Mouse (Mus musculus): ENCODE data around the gene Rnasel. TPM values are rescaled to one million over a fixed set of nuclear protein-coding genes. Genes with fewer than 3 reads are reported as not detected.

Rnasel gene
- 5.9 and 10.9 TPM in 2 replicates for polyA plus RNA-seq (2012; rRNA removed)

- Histone ChIP-seq H3K27me3 (ENCODE audit: control insufficient read depth, insufficient read depth, low read length) (no peaks in the 10 kb centered on the region), H3K4me1 (ENCODE audit: control insufficient read depth, insufficient read depth, insufficient read length, low read length) (peaks cover 28% of the 10 kb centered on the region), H3K36me3 (ENCODE audit: control insufficient read depth, insufficient read depth, low read length) (peaks cover 3% of the 10 kb centered on the region; the same call in 1 of the 2 replicates), H3K27ac (ENCODE audit: insufficient read depth, low read depth, low read length) (peak within 1 kb of the TSS; percentile 82), H3K4me3 (ENCODE audit: low read depth, low read length) (peak within 1 kb of the TSS; percentile 61)
- WGBS, result under 1% methylated on average over 18 of the region's 18 CpGs
- TF ChIP-seq CTCF (IDR thresholded peaks at IDR 0.05; ENCODE audit: extremely low read depth, insufficient read length, insufficient replicate concordance, low read depth, low read length) (peak; percentile 65; the same call in 1 of the 2 replicates), POLR2A (IDR thresholded peaks at IDR 0.05; ENCODE audit: low read depth, low read length) (peak; percentile 58; the same call in 1 of the 2 replicates)
Observed at GRCm38 (mm10) chr1:153749211-153749801, at the start of gene Rnasel. Gene Rnasel, plus strand, starts transcription at chr1:153749426.

GRCm38 (mm10) chr1:153700448-153701063, 48.7 kb upstream of the Rnasel start:
- Histone ChIP-seq H3K27me3 (ENCODE audit: control insufficient read depth, insufficient read depth, low read length) (no peaks in the 10 kb centered on the region; the same call in 1 of the 2 replicates), H3K4me3 (ENCODE audit: low read depth, low read length) (no peak overlapping the region), H3K27ac (ENCODE audit: insufficient read depth, low read depth, low read length) (no peak overlapping the region), H3K36me3 (ENCODE audit: control insufficient read depth, insufficient read depth, low read length) (no peaks in the 10 kb centered on the region), H3K4me1 (ENCODE audit: control insufficient read depth, insufficient read depth, insufficient read length, low read length) (no peaks in the 10 kb centered on the region)
- TF ChIP-seq CTCF (IDR thresholded peaks at IDR 0.05; ENCODE audit: extremely low read depth, insufficient read length, insufficient replicate concordance, low read depth, low read length) (no peak), POLR2A (IDR thresholded peaks at IDR 0.05; ENCODE audit: low read depth, low read length) (no peak)
- WGBS, result 70% methylated on average over 11 of the region's 11 CpGs

GRCm38 (mm10) chr1:153701461-153701860, 47.8 kb upstream of the Rnasel start:
- WGBS, result 48% methylated on average over 1 of the region's 1 CpGs
- TF ChIP-seq POLR2A (IDR thresholded peaks at IDR 0.05; ENCODE audit: low read depth, low read length), result no peak
- no peak for TF ChIP-seq CTCF (IDR thresholded peaks at IDR 0.05; ENCODE audit: extremely low read depth, insufficient read length, insufficient replicate concordance, low read depth, low read length)
- no peaks in the 10 kb centered on the region for H3K36me3 ChIP-seq (ENCODE audit: control insufficient read depth, insufficient read depth, low read length)
- H3K4me3 ChIP-seq (ENCODE audit: low read depth, low read length), result no peak overlapping the region
- no peak overlapping the region for H3K27ac ChIP-seq (ENCODE audit: insufficient read depth, low read depth, low read length)
- H3K4me1 ChIP-seq (ENCODE audit: control insufficient read depth, insufficient read depth, insufficient read length, low read length), result no peaks in the 10 kb centered on the region
- no peaks in the 10 kb centered on the region; the same call in 1 of the 2 replicates for H3K27me3 ChIP-seq (ENCODE audit: control insufficient read depth, insufficient read depth, low read length)

GRCm38 (mm10) chr1:153702166-153702852, 46.9 kb upstream of the Rnasel start:
- Histone ChIP-seq H3K4me3 (ENCODE audit: low read depth, low read length) (no peak overlapping the region), H3K27ac (ENCODE audit: insufficient read depth, low read depth, low read length) (no peak overlapping the region), H3K27me3 (ENCODE audit: control insufficient read depth, insufficient read depth, low read length) (no peaks in the 10 kb centered on the region; the same call in 1 of the 2 replicates), H3K4me1 (ENCODE audit: control insufficient read depth, insufficient read depth, insufficient read length, low read length) (no peaks in the 10 kb centered on the region), H3K36me3 (ENCODE audit: control insufficient read depth, insufficient read depth, low read length) (no peaks in the 10 kb centered on the region)
- no peak for TF ChIP-seq CTCF (IDR thresholded peaks at IDR 0.05; ENCODE audit: extremely low read depth, insufficient read length, insufficient replicate concordance, low read depth, low read length)
- no peak for TF ChIP-seq POLR2A (IDR thresholded peaks at IDR 0.05; ENCODE audit: low read depth, low read length)
- WGBS, result 61% methylated on average over 8 of the region's 8 CpGs

GRCm38 (mm10) chr1:153702853-153703410, 46.3 kb upstream of the Rnasel start:
- WGBS, result 68% methylated on average over 8 of the region's 8 CpGs
- no peak overlapping the region for H3K27ac ChIP-seq (ENCODE audit: insufficient read depth, low read depth, low read length)
- TF ChIP-seq CTCF (IDR thresholded peaks at IDR 0.05; ENCODE audit: extremely low read depth, insufficient read length, insufficient replicate concordance, low read depth, low read length), result no peak
- no peak for TF ChIP-seq POLR2A (IDR thresholded peaks at IDR 0.05; ENCODE audit: low read depth, low read length)
- no peaks in the 10 kb centered on the region for H3K4me1 ChIP-seq (ENCODE audit: control insufficient read depth, insufficient read depth, insufficient read length, low read length)
- no peaks in the 10 kb centered on the region; the same call in 1 of the 2 replicates for H3K27me3 ChIP-seq (ENCODE audit: control insufficient read depth, insufficient read depth, low read length)
- no peak overlapping the region for H3K4me3 ChIP-seq (ENCODE audit: low read depth, low read length)
- no peaks in the 10 kb centered on the region for H3K36me3 ChIP-seq (ENCODE audit: control insufficient read depth, insufficient read depth, low read length)

GRCm38 (mm10) chr1:153703445-153703991, 45.7 kb upstream of the Rnasel start:
- Histone ChIP-seq H3K4me3 (ENCODE audit: low read depth, low read length) (no peak overlapping the region), H3K36me3 (ENCODE audit: control insufficient read depth, insufficient read depth, low read length) (no peaks in the 10 kb centered on the region), H3K27ac (ENCODE audit: insufficient read depth, low read depth, low read length) (no peak overlapping the region), H3K27me3 (ENCODE audit: control insufficient read depth, insufficient read depth, low read length) (no peaks in the 10 kb centered on the region; the same call in 1 of the 2 replicates), H3K4me1 (ENCODE audit: control insufficient read depth, insufficient read depth, insufficient read length, low read length) (no peaks in the 10 kb centered on the region)
- TF ChIP-seq CTCF (IDR thresholded peaks at IDR 0.05; ENCODE audit: extremely low read depth, insufficient read length, insufficient replicate concordance, low read depth, low read length) (no peak), POLR2A (IDR thresholded peaks at IDR 0.05; ENCODE audit: low read depth, low read length) (no peak)
- 30% methylated on average over 12 of the region's 12 CpGs for WGBS

Measured in small intestine, adult 2 months (tissue).